Mouse (Mus musculus) retina, embryonic 14.5 days (tissue): ENCODE measurements at regions not wholly inside any gene's neighbourhood (a gene's known extent, or its start where the extent isn't known, plus 50 kb on each side); places are given as distances from the start of the nearest gene placed in this dataset.

ENCODE experiments used
- DNase-seq: peaks from one replicate; pipeline ENCODE4 v3.0.0-alpha.2; 2015; ENCODE audit warnings: low spot score

GRCm38 (mm10) chr17:66259697-66260096, 136.4 kb downstream of the Ddx11 start:
- DNase-seq: no peak

GRCm38 (mm10) chr17:66262681-66263240, 139.4 kb downstream of the Ddx11 start:
- no peak for DNase-seq

GRCm38 (mm10) chr17:66263405-66263804, 140.1 kb downstream of the Ddx11 start:
- no peak for DNase-seq

- no peak for DNase-seq
These were observed 143.5 kb downstream of the Ddx11 start for GRCm38 (mm10) chr17:66266803-66267202.

- DNase-seq: no peak
These were observed 144.5 kb downstream of the Ddx11 start for GRCm38 (mm10) chr17:66267831-66268230.

GRCm38 (mm10) chr17:66269567-66269966, 146.2 kb downstream of the Ddx11 start:
- DNase-seq: no peak

- no peak for DNase-seq
These were observed 148.6 kb downstream of the Ddx11 start for GRCm38 (mm10) chr17:66271906-66272305.

GRCm38 (mm10) chr17:66276778-66277177, 153.5 kb downstream of the Ddx11 start:
- peak; percentile 88 for DNase-seq

- DNase-seq: peak; percentile 44
These were observed 154.7 kb downstream of the Ddx11 start for GRCm38 (mm10) chr17:66278037-66278436.

- no peak for DNase-seq
These were observed 162.0 kb downstream of the Ddx11 start for GRCm38 (mm10) chr17:66285295-66285694.
